8 mouse cellular contexts compared by ENCODE assay signal in genomic region chr9:37545166-37545610, GRCm38 (mm10). TPM values are rescaled to one million over a fixed set of nuclear protein-coding genes. Genes with fewer than 3 reads are reported as not detected.
A peak's percentile ranks its signal among the peaks of the same experiment; 100 is the strongest.
DNase-seq lines count a peak whose midpoint lies in the region; ATAC-seq and TF ChIP-seq lines count a peak whose summit lies in the region.

No protein-coding gene starts in this region.

- H3K27ac ChIP-seq in kidney, postnatal 0 days = no peak overlapping the region
- peak overlapping the region; percentile 21; the same call in 1 of the 2 replicates for H3K27ac ChIP-seq in cortical plate, adult 2 months (ENCODE audit: insufficient read depth, low read length)
- no peak overlapping the region for H3K27ac ChIP-seq in hindbrain, embryonic 11.5 days (ENCODE audit: low read depth, low read length)
- no peak overlapping the region for H3K27ac ChIP-seq in midbrain, embryonic 13.5 days

- no peaks in the 10 kb centered on the region for H3K36me3 ChIP-seq in kidney, postnatal 0 days (ENCODE audit: insufficient read depth, low read length)
- H3K36me3 ChIP-seq in hindbrain, embryonic 11.5 days (ENCODE audit: control insufficient read depth, insufficient read depth, low read length) = no peaks in the 10 kb centered on the region
- H3K36me3 ChIP-seq in midbrain, embryonic 13.5 days = no peaks in the 10 kb centered on the region

- peak overlapping the region; percentile 40 for H3K4me3 ChIP-seq in kidney, postnatal 0 days (replicated peaks; ENCODE audit: low read depth, low read length)
- H3K4me3 ChIP-seq in cortical plate, adult 2 months (ENCODE audit: insufficient read depth, low read length) = no peak overlapping the region; the same call in 1 of the 2 replicates
- H3K4me3 ChIP-seq in hindbrain, embryonic 11.5 days (ENCODE audit: low read depth, low read length) = peak overlapping the region; percentile 16; the same call in 1 of the 2 replicates
- peak overlapping the region; percentile 31 for H3K4me3 ChIP-seq in midbrain, embryonic 13.5 days (replicated peaks)

- TF ChIP-seq CTCF in kidney, postnatal 0 days (IDR thresholded peaks at IDR 0.05; ENCODE audit: low read depth) = no peak
- no peak for TF ChIP-seq CTCF in cortical plate, adult 2 months (IDR thresholded peaks at IDR 0.05; ENCODE audit: extremely low read depth, insufficient read depth, low read length)

- no peak for DNase-seq in kidney, postnatal 0 days (ENCODE audit: low spot score)
- DNase-seq in kidney, adult 8-10 months = no peak
- DNase-seq in hindbrain, embryonic 11.5 days (ENCODE audit: low spot score) = no peak
- no peak for DNase-seq in cerebellum, adult 9-10 months
- no peak for DNase-seq in gastrocnemius, postnatal 36 days
- no peak for DNase-seq in T-cell, adult 2 months (ENCODE audit: low spot score)

- H3K27me3 ChIP-seq in kidney, postnatal 0 days (ENCODE audit: insufficient read depth, low read length) = peaks cover 12% of the 10 kb centered on the region
- H3K27me3 ChIP-seq in hindbrain, embryonic 11.5 days (ENCODE audit: control insufficient read depth, insufficient read depth, low read length) = peaks cover 39% of the 10 kb centered on the region
- peaks cover 86% of the 10 kb centered on the region for H3K27me3 ChIP-seq in midbrain, embryonic 13.5 days

- H3K9me3 ChIP-seq in kidney, postnatal 0 days (replicated peaks; ENCODE audit: low read length) = no peaks in the 10 kb centered on the region
- H3K9me3 ChIP-seq in hindbrain, embryonic 11.5 days (ENCODE audit: control insufficient read depth, low read length) = no peaks in the 10 kb centered on the region
- no peaks in the 10 kb centered on the region for H3K9me3 ChIP-seq in midbrain, embryonic 13.5 days

- H3K4me1 ChIP-seq in kidney, postnatal 0 days (replicated peaks; ENCODE audit: insufficient read depth, low read length) = peaks cover 11% of the 10 kb centered on the region
- peaks cover 4% of the 10 kb centered on the region for H3K4me1 ChIP-seq in cortical plate, adult 2 months (ENCODE audit: control insufficient read depth, insufficient read depth, low read length)
- 0 out of 2 replicates have a peak, but pooled peaks cover 4% of the 10 kb centered on the region for H3K4me1 ChIP-seq in hindbrain, embryonic 11.5 days (replicated peaks; ENCODE audit: control insufficient read depth, insufficient read depth, low read length)
- peaks cover 21% of the 10 kb centered on the region for H3K4me1 ChIP-seq in midbrain, embryonic 13.5 days (replicated peaks)

- peak overlapping the region; percentile 76 for H3K4me2 ChIP-seq in kidney, postnatal 0 days (ENCODE audit: low read length)
- H3K4me2 ChIP-seq in hindbrain, embryonic 11.5 days (replicated peaks; ENCODE audit: low read depth, low read length) = peak overlapping the region; percentile 36
- H3K4me2 ChIP-seq in midbrain, embryonic 13.5 days (replicated peaks) = peak overlapping the region; percentile 57

- intact Hi-C loops in gastrocnemius, postnatal 36 days (cut with DNase I) = loop anchor here (2.0 to 10.0 kb wide), 3 partner anchors 72 to 110 kb away; partner anchors contain the start of gene Robo3

- ATAC-seq in kidney, postnatal 0 days (replicated peaks; ENCODE audit: low FRiP score, low read depth) = peak; percentile 47
- ATAC-seq in hindbrain, embryonic 11.5 days (ENCODE audit: low FRiP score) = peak; percentile 53
- ATAC-seq in midbrain, embryonic 13.5 days = peak; percentile 69

- 20% methylated on average over 17 of the region's 17 CpGs for WGBS in kidney, postnatal 0 days
- 8% methylated on average over 15 of the region's 17 CpGs for WGBS in hindbrain, embryonic 11.5 days
- WGBS in midbrain, embryonic 13.5 days = 6% methylated on average over 17 of the region's 17 CpGs

- no peak overlapping the region for H3K9ac ChIP-seq in kidney, postnatal 0 days (ENCODE audit: low read depth, low read length)
- no peak overlapping the region for H3K9ac ChIP-seq in hindbrain, embryonic 11.5 days (ENCODE audit: low read depth, low read length)
- peak overlapping the region; percentile 48; the same call in 1 of the 2 replicates for H3K9ac ChIP-seq in midbrain, embryonic 13.5 days (replicated peaks)

- no peak for TF ChIP-seq POLR2A in cortical plate, adult 2 months (IDR thresholded peaks at IDR 0.05; ENCODE audit: extremely low read depth, insufficient read depth, low read length)

RNA-seq across cellular contexts. Expression of gene Vsig2, which starts 6.1 kb away (rescaled TPM):
- polyA plus RNA-seq in kidney, postnatal 0 days (2015; fragmentation: Nextera tagmentation; extraction: Ambion mirVana) = 4.2 and 5.5 TPM in 2 replicates
- 6.6 and 7.6 TPM in 2 replicates for polyA plus RNA-seq in cortical plate, adult 2 months (2012; rRNA removed)
- polyA plus RNA-seq in hindbrain, embryonic 11.5 days (2014; fragmentation: Nextera tagmentation; extraction: Ambion mirVana) = 0.80 and 0.85 TPM in 2 replicates
- polyA plus RNA-seq in midbrain, embryonic 13.5 days (2015; fragmentation: Nextera tagmentation; extraction: Ambion mirVana) = 0.37 and 0.42 TPM in 2 replicates
- 1 to 10 TPM; 1.8 to 3.6 TPM for total RNA-seq in gastrocnemius, postnatal 36 days (2021)

RNA-seq across cellular contexts. Expression of gene Nrgn, which starts 7.5 kb away (rescaled TPM):
- polyA plus RNA-seq in kidney, postnatal 0 days (2015; fragmentation: Nextera tagmentation; extraction: Ambion mirVana) = 3.3 and 3.6 TPM in 2 replicates
- polyA plus RNA-seq in cortical plate, adult 2 months (2012; rRNA removed) = 2,488 and 2,563 TPM in 2 replicates
- polyA plus RNA-seq in hindbrain, embryonic 11.5 days (2014; fragmentation: Nextera tagmentation; extraction: Ambion mirVana) = 3.4 TPM in 2 replicates
- 3.4 and 3.7 TPM in 2 replicates for polyA plus RNA-seq in midbrain, embryonic 13.5 days (2015; fragmentation: Nextera tagmentation; extraction: Ambion mirVana)
- under 1 TPM; 0.35 to 0.66 TPM for total RNA-seq in gastrocnemius, postnatal 36 days (2021)

RNA-seq across cellular contexts. Expression of gene Siae, which starts 10.3 kb away (rescaled TPM):
- 10.2 and 10.6 TPM in 2 replicates for polyA plus RNA-seq in kidney, postnatal 0 days (2015; fragmentation: Nextera tagmentation; extraction: Ambion mirVana)
- polyA plus RNA-seq in cortical plate, adult 2 months (2012; rRNA removed) = 22.2 and 24.2 TPM in 2 replicates
- polyA plus RNA-seq in hindbrain, embryonic 11.5 days (2014; fragmentation: Nextera tagmentation; extraction: Ambion mirVana) = 7.8 and 8.8 TPM in 2 replicates
- polyA plus RNA-seq in midbrain, embryonic 13.5 days (2015; fragmentation: Nextera tagmentation; extraction: Ambion mirVana) = 8.1 and 9.2 TPM in 2 replicates
- 1 to 10 TPM; 3.5 TPM for total RNA-seq in gastrocnemius, postnatal 36 days (2021)

RNA-seq across cellular contexts. Expression of gene Esam, which starts 17.3 kb away (rescaled TPM):
- 68.5 and 70.7 TPM in 2 replicates for polyA plus RNA-seq in kidney, postnatal 0 days (2015; fragmentation: Nextera tagmentation; extraction: Ambion mirVana)
- 35.1 and 36.6 TPM in 2 replicates for polyA plus RNA-seq in cortical plate, adult 2 months (2012; rRNA removed)
- polyA plus RNA-seq in hindbrain, embryonic 11.5 days (2014; fragmentation: Nextera tagmentation; extraction: Ambion mirVana) = 29.1 and 31.2 TPM in 2 replicates
- 33.5 and 34.5 TPM in 2 replicates for polyA plus RNA-seq in midbrain, embryonic 13.5 days (2015; fragmentation: Nextera tagmentation; extraction: Ambion mirVana)
- total RNA-seq in gastrocnemius, postnatal 36 days (2021) = 10 to 100 TPM; 20.8 to 23.3 TPM

RNA-seq across cellular contexts. Expression of gene Msantd2, which starts 56.1 kb away (rescaled TPM):
- 15.1 and 16.9 TPM in 2 replicates for polyA plus RNA-seq in kidney, postnatal 0 days (2015; fragmentation: Nextera tagmentation; extraction: Ambion mirVana)
- 35.4 and 36.7 TPM in 2 replicates for polyA plus RNA-seq in cortical plate, adult 2 months (2012; rRNA removed)
- 41.1 and 42.3 TPM in 2 replicates for polyA plus RNA-seq in hindbrain, embryonic 11.5 days (2014; fragmentation: Nextera tagmentation; extraction: Ambion mirVana)
- polyA plus RNA-seq in midbrain, embryonic 13.5 days (2015; fragmentation: Nextera tagmentation; extraction: Ambion mirVana) = 36.5 and 39.5 TPM in 2 replicates
- 1 to 10 TPM; 3.0 to 3.3 TPM for total RNA-seq in gastrocnemius, postnatal 36 days (2021)

Comparison
In these comparisons a context has a peak if more than half of its experiments do, and no peak if none do; other contexts are left out.
1. RNA of gene Nrgn, which starts 7.5 kb away (polyA plus RNA-seq): 2,488 to 2,563 TPM in cortical plate, adult 2 months; 3.4 to 3.7 TPM in midbrain, embryonic 13.5 days, 3.4 TPM in hindbrain, embryonic 11.5 days and 3.3 to 3.6 TPM in kidney, postnatal 0 days; every median in the first group is over 100 times any median in the second.
2. Peak in every context shown above with its lines, with median percentiles within 50 percentile points of each other: ATAC-seq and H3K4me2 ChIP-seq.